Mouse (Mus musculus): Measurements from ENCODE around the gene Eif2b2.

Eif2b2 gene

GRCm38 (mm10) chr12:85219236-85219904 lies at the start of gene Eif2b2:
Gene Eif2b2, plus strand, starts transcription at chr12:85219481.
- peak; percentile 99 for DNase-seq

GRCm38 (mm10) chr12:85169877-85170276 lies 49.4 kb upstream of the Eif2b2 start:
- DNase-seq, result no peak

GRCm38 (mm10) chr12:85170284-85170947 lies 48.9 kb upstream of the Eif2b2 start:
- no peak for DNase-seq

- DNase-seq, result no peak
These were observed 48.4 kb upstream of the Eif2b2 start for GRCm38 (mm10) chr12:85170948-85171307.

- no peak for DNase-seq
These were observed 45.3 kb upstream of the Eif2b2 start for GRCm38 (mm10) chr12:85174016-85174415.

- no peak for DNase-seq
These were observed 44.1 kb upstream of the Eif2b2 start for GRCm38 (mm10) chr12:85175087-85175675.

GRCm38 (mm10) chr12:85175926-85176845 lies 43.1 kb upstream of the Eif2b2 start:
- DNase-seq, result no peak

- peak; percentile 57 for DNase-seq
These were observed 42.3 kb upstream of the Eif2b2 start for GRCm38 (mm10) chr12:85176846-85177523.

- DNase-seq, result no peak
These were observed 41.5 kb upstream of the Eif2b2 start, which contains the start of gene Pgf for GRCm38 (mm10) chr12:85177740-85178239. Gene Pgf, minus strand, starts transcription at chr12:85177790.

- DNase-seq, result no peak
These were observed 41.0 kb upstream of the Eif2b2 start for GRCm38 (mm10) chr12:85178294-85178693.

- DNase-seq, result no peak
These were observed 37.6 kb upstream of the Eif2b2 start for GRCm38 (mm10) chr12:85181475-85182344.

GRCm38 (mm10) chr12:85182345-85182643 lies 37.0 kb upstream of the Eif2b2 start:
- no peak for DNase-seq

GRCm38 (mm10) chr12:85182898-85183297 lies 36.4 kb upstream of the Eif2b2 start:
- DNase-seq, result no peak

GRCm38 (mm10) chr12:85184118-85184517 lies 35.2 kb upstream of the Eif2b2 start:
- no peak for DNase-seq

- DNase-seq, result no peak
These were observed 33.5 kb upstream of the Eif2b2 start for GRCm38 (mm10) chr12:85185810-85186209.

GRCm38 (mm10) chr12:85186361-85186760 lies 32.9 kb upstream of the Eif2b2 start:
- DNase-seq, result no peak

GRCm38 (mm10) chr12:85190290-85190689 lies 29.0 kb upstream of the Eif2b2 start:
- no peak for DNase-seq

GRCm38 (mm10) chr12:85192461-85193108 lies 26.7 kb upstream of the Eif2b2 start:
- DNase-seq, result peak; percentile 23

- DNase-seq, result no peak
These were observed 26.1 kb upstream of the Eif2b2 start for GRCm38 (mm10) chr12:85193146-85193545.

GRCm38 (mm10) chr12:85193923-85194622 lies 25.2 kb upstream of the Eif2b2 start:
- no peak for DNase-seq

Measured in kidney, postnatal 14 days (tissue).